Mouse (Mus musculus): ENCODE measurements around the gene Dnajc14.

The Dnajc14 gene

DNA sequence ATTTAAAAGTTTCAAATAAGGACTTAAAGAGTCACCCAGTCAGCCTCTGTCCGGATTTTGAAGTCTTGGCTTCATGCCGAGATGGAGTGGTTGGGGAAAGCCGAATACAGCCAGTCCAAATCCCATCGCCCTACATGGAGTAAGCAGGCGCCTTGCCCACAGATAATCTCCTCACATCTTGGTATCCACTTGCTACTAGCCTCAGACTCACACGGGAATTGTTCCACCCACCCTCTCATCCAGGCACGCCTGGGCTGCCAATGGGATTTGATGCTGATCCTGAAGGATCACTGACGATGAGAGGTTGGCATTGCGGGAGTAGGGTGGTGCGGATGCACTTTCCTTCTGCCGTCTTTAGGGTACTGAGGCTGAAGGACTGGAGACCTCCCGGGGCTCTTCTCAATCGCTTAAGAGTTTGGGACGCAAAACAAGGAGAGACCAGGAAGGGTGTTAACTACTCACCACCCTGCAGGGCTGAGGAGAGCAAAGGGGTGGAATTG lies at the start of gene Dnajc14:
TSS of gene Dnajc14 (plus strand) at position 292 of the 500 bp plus-strand sequence.
- no peak for DNase-seq (ENCODE audit: extremely low spot score)

DNA sequence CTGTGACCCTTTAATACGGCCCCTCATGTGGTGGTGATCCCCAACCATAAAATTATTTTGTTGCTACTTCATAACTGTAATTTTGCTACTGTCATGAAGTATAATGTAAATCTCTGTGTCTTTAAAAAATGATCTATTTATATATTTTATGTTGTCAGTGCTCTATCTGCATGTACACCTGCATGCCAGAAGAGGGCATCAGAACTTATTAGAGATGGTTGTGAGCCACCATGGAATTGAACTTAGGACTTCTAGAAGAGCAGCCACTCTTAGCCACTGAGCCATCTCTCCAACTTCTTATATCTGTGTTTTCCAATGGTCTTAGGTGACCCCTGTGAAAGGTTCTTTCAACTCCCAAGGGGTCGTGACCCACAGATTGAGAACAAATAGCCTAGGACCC lies 31.0 kb upstream of the Dnajc14 start:
- no peak for DNase-seq (ENCODE audit: extremely low spot score)

DNA sequence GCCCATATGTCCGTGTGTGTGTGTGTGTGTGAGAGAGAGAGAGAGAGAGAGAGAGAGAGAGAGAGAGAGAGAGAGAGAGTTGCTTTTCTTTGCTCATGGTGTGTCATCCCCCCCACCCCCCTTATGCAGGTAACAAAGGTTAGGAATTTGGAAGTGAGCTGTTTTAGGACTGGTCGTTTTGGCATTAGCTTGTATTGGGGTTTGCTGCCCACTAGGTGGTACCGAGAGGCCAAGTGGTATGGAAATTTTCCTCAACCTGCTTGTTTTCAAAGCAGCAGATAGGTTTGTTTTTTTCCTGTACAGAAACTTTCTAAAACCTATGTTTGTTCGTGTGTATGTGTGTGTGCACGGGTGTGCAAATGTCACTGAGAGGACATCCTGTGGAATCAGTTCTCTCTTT lies 30.2 kb upstream of the Dnajc14 start:
- no peak for DNase-seq (ENCODE audit: extremely low spot score)

DNA sequence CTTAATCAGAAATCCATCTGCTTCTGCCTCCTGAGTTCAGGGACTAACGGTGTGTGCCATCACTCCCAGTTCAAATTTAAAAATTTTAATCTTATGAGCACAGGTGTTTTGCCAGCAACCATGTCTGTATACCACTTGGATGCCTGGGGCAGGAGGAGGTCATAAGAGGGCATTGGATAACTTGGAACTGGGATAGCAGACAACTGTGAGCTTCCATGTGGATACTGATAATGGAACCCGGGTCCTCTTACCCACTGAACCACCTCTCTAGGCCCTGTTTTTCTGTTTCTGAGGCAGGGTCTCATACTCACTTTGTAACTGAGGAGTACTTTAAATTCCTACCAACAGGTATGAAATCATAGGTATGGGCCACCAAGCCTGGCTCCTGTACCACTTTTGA lies 25.4 kb upstream of the Dnajc14 start:
- DNase-seq (ENCODE audit: extremely low spot score), result no peak

DNA sequence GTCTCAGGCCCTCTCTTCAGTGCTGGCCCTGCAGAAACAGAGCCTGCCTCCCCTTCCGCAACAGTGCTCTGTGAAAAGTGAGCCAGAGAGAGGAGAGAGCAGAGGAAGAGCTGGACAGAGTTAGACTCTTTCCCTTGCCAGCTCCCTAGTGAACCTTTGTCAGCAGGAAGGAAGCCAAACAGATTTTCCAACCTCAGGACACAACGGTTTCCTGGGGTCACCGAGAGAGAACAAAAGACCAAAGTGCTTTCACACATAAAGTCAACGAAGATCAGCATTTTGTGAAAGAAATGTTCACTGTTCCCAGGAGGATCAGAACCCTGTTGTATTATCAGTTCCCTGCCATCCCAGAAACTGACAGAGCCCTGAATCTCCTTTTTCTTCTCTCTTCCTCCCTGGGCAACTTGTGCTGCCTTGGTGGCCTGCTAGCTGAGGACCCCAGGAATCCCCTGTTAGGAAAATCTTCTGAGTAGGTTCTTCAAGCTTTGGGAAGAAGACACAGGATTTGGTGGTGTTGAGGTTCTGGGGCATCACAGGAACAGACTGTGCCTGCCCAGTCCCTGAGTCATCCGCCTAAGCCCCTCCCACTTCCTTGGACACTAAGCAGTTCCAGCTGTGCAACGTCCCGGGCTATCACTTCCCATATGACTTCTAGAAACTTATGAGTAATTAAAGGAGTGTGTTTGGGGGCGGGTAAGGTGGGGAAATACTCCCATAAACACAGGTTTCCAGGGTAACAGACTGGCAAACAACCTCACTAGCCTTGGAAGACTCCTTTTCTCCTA lies 24.7 kb upstream of the Dnajc14 start:
- DNase-seq (ENCODE audit: extremely low spot score), result peak; percentile 46

DNA sequence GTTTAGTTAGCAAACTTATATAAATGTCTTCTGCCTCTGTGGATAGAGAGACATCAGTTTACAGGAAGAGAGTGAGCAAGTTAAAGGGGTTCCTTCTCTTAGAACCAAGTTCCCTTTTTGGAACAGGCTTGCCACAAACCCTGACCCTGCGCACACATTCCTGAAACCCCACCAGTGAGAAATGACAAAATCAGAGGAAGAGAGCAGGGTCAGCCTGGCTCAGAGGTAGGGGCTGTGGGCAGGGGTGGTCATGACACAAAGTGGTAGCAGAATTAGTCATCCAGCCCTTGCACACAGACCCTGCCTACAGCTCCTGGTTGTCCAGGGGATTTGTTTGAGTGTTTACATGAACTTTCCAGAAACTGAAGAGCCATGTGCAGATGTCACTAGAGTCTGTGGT lies 23.7 kb upstream of the Dnajc14 start:
- DNase-seq (ENCODE audit: extremely low spot score), result no peak

DNA sequence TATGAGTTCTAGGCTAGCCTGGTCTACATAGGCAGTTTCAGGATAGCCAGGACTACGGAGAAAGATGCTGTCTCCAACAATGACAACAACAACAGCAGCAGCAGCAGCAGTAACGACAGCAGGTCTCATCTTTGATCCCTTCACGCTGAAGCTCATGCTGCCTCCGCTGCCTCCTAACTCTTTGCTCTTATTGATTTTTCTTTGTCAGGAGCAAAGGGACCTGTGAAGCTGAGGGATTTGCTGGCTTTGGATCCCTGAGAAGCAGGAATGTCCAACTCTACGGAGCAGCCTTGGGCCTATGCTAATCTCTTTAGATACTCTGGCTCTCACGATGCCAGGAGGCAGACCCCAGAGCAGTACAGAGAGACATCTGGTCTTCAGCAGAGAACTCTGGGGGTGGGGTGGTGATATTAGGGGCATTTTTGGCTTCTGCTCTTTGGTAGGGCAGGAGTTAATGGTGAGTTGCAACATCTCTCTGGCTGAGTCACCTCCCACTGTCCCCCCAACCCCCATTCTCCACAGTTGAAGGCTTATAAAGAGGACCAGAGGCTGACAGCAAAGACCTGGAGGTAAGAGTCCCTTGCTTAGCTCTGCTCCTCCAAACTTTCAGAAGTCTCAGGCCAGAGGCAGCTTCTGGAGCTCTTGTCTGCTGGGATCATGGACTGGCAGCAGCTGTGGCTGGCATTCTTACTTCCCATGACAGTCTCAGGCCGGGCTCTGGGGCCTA lies 13.3 kb upstream of the Dnajc14 start, which contains the start of gene Mmp19:
TSS of gene Mmp19 (plus strand) at position 513 of the 727 bp plus-strand sequence.
- no peak for DNase-seq (ENCODE audit: extremely low spot score)

DNA sequence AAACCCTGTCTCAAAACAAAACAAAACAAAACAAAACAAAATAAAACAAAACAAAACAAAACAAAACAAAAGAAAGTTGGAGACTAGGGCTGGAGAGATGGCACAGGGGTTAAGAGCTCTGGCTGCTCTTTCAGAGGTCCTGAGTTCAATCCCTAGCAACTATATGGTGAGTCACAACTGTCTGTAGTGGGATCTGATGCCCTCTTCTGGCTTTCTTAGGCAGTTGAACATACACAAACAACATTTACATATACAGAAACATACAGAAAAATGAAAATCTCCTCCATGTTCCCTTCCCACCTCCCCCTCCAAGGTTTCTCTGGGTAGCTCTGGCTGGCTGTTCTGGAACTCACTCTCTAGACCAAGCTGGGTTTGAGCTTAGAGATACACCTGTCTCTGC lies 11.8 kb upstream of the Dnajc14 start:
- DNase-seq (ENCODE audit: extremely low spot score), result no peak

DNA sequence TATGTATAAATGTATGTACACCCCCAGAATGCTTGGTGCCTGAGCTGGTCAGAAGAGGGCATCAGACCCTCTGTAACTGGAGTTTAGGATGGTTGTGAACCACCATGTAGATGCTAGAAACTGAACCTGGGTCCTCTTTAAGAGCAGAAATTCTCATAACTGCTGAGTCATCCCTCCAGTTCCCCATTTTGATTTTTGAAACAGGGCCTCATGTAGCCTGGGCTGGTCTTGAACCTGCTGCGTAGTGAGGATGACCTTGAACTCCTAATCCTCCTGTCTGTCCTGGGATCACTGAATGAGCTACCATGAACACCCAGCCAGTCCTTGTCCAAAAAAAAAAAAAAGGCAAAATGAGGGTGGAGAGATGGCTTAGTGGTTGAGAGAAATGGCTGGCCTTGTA lies 10.6 kb upstream of the Dnajc14 start:
- no peak for DNase-seq (ENCODE audit: extremely low spot score)

DNA sequence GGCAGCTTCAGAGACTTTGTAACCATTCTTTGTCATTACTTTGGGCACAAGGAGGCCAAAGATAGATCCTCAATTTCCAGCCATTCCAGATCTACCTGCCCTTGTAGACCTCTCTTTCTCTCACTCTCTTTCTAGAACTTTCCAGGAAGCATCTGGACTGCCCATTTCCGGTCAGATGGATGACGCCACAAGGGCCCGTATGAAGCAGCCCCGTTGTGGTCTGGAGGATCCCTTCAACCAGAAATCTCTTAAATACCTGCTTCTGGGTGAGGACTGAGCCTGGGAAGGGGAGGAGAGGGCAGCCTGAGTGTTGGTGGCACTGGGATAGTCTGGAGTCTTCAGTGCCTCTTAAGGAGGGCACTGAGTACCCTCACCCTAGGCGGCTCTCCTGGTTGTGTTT lies 9.5 kb upstream of the Dnajc14 start:
- DNase-seq (ENCODE audit: extremely low spot score), result no peak

DNA sequence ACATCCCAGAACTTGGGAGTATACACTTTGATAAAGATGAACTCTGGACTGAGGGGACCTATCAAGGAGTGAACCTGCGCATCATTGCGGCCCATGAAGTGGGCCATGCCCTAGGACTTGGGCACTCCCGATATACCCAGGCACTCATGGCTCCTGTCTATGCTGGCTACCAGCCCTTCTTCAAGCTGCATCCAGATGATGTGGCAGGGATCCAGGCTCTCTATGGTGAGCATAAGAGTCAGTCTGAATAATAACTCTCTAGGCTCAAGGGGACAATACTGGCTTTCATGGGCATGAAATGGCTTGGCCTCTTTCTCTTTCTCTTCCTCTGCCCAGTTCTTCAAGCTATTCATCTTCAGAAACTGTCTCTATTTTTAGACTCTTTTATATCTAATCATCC lies 8.3 kb upstream of the Dnajc14 start:
- no peak for DNase-seq (ENCODE audit: extremely low spot score)

DNA sequence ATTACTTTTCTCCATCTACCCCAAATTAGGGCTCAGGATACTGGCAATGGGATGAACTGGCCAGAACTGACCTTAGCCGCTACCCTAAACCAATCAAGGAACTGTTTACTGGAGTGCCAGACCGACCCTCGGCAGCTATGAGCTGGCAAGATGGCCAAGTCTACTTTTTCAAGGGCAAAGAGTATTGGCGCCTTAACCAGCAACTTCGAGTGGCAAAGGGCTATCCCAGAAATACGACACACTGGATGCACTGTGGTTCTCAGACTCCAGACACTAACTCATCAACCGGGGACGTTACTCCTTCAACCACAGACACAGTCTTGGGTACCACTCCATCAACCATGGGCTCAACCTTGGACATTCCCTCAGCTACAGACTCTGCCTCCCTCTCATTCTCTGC lies 5.2 kb upstream of the Dnajc14 start:
- no peak for DNase-seq (ENCODE audit: extremely low spot score)

DNA sequence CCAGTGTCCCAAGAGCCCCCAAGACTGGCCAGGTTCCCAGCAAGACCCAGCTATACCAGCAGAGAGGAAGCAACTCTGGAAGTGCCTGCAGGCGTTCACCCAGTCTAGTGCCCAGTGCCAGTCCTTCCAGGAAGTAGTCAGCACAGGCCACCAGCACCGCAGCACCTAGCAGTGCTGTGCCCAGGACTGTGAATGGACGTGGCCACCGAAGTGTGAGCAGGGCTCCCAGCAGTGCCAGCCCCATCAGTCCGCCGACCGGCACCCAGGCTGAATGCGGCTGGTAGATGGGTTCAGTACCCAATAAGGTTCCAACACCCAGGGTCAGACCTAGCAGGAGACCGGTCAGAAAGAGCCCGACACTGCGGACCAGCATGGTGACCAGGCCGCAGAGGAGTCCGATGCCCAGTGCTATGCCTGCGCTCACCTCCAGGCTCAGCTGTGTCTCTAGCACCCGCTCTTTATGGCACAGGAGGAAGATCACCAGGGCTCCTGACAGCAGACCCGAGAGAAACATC lies 1.8 kb upstream of the Dnajc14 start:
- DNase-seq (ENCODE audit: extremely low spot score), result no peak

DNA sequence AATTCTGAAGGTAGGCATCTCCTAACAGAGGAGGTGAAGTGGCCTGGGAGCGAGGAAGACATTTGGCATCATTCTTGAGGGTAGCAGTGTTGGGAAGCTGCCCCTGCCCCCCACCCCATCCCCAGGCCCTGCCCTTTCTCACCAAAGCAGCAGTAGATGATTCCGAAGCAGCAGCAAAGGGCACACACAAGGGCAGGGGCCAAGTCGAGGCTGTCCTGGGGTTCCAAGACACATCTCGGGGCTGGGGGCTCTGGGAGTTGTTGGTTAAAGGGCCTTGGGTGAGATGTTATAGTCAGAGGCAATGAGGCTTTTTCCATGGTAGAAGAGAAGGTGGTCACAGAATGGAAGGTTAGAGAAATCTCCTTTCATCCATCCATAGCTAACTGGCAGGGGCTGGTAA lies 906 bp upstream of the Dnajc14 start:
- DNase-seq (ENCODE audit: extremely low spot score), result no peak

DNA sequence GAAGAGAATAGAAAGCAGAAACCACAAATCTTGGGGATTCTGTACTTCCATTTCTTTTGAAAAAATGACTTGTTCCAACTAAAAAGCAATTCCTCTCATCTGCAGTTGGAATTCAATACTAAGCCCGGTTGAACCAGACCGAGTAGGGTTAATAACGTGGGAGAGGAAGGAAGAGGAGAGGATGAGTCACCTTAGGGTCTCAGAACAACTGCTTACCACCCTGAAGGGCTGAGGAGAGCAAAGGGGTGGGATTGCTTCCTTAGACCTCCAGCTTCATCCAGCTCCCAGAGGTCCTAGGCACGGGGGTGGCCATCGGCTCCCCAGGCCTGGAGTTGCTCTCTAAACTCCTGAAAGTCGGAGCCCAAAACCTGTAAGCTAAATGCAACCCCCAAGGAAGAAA lies 501 bp upstream of the Dnajc14 start:
- no peak for DNase-seq (ENCODE audit: extremely low spot score)

DNA sequence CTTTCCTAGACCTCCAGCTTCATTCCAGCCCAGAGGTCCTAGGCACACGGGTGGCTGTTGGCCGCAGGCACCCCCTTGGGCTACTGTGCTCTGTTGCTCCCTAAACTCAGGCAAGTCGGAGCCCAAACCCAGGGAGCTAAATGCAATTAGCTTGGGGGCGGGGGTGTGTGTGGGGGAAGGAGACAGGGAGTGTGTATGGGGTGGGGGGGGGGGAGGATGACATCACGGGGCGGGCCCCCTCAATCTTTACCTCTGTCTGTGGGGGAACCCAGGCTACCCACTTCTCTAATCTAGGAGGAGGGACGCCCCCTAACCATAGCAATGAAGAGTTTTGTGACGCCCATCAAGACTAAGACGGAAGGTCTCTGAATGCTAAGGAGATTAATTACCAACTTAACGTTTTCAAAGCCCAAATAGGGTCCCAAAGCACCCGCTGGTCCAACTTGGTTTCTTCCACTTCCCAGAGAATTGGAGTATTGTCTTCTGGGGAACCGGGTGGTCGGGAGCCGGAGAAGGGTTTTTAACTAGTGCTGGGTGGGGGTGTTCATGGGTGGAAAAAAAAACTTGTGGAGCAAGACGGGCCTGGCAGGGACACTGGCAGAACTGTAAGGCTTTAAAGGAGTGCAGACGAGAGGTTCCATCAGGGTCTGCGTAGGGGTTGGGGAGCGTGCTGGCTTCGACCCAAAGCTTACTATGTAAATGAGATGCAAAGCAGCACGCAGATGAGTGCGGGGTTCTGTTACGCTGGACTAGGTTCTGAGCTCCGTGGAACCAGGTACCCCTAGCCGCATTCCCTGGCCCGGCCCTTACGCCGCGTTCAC lies 619 bp downstream of the Dnajc14 start, which contains the start of gene Tmem198b:
TSS of gene Tmem198b (minus strand) at position 100 of the 821 bp plus-strand sequence.
- peak; percentile 89 for DNase-seq (ENCODE audit: extremely low spot score)

DNA sequence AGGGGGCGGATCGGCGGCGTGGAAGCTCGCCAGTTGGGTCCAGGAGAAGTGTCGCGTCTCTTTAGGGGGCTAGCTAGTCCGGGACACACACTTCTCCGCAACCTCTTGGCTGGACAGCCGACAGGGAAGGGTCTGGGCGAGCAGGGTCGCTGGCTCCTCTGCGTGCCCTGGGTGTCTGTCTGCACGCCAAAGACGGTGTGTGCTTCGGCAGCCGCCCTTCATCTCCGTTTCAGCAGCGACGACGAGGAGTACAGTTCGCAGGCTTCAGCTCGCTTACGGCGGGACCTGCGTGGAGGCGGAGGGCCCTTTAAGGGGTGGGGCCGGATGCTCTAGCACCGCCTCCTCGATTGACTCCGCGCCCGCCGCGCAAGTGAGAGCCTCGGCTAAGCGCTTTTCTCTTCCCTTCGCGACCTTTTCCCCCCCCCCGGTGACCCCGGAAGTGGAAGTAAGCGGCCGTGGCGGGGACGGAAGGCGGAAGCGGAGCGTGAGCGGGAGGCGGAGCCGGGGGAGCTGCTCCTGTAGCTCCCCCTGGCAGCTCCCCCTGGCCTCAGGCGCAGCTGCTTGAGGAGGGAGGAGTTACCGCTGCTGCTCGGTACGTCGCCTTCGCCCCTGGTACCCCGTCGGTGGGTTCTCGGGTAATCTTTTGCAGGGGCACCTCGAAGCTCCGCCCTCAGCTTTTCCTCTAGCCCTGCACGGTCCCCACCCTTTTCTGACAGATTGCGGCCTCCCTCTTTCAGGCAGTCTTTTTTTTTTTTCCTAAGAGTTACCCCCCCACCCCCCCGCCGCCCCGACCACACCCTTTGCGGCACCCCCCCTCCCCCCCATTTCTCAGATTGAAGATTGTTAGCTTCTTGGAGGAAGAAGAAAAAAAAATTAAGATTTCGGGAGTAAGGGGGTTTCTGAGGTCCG lies 1.5 kb downstream of the Dnajc14 start:
- peak; percentile 98 for DNase-seq (ENCODE audit: extremely low spot score)

DNA sequence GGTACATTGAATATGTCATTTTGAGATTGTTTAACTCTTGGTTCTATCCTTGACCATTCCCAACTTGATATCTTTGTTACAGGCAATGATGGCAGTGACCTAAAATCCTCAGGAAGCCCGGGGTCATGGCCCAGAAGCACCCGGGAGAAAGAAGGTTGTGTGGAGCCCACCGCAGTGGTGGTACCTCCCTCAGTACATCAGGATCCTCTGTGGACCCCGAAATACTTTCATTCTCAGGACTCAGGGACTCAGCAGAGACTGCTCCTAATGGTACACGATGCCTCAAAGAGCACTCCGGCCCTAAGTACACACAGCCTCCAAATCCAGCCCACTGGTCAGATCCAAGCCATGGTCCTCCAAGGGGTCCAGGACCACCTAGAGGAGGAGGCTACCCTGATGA lies 2.2 kb downstream of the Dnajc14 start:
- no peak for DNase-seq (ENCODE audit: extremely low spot score)

DNA sequence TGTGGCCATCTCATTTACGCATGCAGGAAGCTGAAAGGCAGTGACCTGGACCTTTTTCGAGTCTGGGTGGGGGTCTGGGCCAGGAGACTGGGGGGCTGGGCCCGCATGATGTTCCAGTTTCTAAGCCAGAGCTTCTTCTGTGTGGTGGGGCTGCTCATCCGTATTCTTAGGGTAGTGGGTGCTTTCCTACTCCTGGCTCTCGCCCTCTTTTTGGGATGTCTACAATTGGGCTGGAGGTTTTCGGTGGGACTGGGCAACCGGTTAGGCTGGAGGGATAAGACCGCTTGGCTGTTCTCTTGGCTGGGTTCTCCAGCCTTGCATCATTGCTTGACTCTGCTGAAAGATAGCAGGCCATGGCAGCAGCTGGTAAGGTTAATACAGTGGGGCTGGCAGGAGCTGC lies 3.2 kb downstream of the Dnajc14 start:
- DNase-seq (ENCODE audit: extremely low spot score), result no peak

DNA sequence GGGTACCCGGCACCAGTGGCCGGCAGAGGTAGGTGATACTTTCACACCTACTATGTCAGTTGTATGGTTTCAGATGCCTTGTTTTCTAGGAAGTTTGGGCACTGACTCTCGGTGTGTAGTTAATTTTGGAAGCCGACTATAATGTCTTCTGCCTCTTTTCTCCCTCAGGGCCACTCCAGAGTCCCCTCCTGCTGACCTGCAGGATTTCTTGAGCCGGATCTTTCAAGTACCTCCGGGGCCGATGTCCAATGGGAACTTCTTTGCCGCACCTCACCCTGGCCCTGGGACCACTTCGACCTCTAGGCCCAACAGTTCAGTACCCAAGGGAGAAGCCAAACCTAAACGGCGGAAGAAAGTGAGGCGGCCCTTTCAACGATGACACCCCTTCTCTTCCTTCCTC lies 13.2 kb downstream of the Dnajc14 start, which contains the start of gene Sarnp:
TSS of gene Sarnp (plus strand) at position 301 of the 400 bp plus-strand sequence.
- no peak for DNase-seq (ENCODE audit: extremely low spot score)

DNA sequence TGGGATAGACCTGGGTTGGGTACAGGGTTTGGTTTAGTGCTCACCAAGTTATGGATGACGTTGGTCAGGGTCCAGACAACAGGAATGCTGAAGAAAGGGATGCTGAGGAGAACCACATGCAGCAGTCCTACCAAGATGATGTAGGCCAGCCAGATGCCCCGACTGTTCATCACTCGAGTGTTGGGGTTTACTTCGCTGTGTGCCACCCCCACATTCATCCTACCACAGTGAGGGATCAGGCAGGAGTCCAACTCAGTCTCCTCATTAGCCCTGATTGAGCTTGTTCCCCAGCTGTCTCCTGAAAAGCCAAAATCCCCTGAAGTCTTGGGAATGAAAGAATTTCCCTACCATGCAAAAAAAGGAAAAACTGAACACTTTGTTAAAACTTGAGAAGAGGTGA lies 16.4 kb downstream of the Dnajc14 start:
- DNase-seq (ENCODE audit: extremely low spot score), result no peak
